Mouse (Mus musculus): ENCODE results near the gene Cacybp.

Gene Cacybp

DNA sequence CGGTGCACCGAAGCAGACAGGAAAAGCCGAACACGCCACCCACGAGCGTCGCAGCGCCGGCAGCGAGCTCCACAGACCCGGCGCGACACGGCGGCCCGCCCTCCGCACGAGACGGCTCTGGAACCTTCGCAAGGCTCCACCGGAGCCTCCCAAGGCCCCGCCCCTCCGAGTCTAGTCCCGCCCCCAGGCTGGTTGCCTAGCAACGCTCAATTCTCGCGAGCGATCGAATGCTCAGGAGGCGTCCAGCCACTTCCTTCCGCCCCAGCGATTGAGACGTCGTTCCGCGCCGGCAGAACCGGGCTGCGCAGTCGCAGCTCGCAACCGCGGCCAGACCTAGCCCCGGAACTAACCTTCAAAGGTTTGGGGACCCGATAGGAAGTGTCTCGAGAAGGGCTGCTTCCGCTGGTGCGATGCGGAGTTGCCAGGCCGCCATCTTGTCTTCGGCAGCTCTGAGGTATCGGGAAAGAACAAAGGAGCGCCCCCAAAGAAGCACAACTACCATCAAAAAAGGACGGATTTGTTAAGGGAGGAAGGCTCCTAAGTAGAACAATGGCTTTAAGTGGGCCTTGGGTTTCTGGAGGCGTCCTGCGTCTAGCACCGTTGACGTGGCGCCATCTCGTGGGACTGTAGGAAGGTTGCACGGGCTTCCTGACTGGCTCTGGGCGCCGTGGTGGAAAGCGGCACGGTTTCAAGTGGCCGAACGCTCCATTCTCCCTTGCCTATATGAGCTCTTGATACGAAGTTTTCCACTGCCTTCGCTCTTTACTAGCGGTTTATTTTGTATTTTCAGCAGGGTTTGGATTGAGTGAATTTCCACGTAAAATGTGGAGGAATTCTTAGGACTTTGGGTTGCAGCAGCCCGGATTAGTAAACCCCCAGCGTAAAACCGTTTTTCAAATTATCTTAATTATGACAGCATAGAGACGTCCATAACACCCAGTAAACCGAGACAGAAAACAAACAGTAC, at the start of gene Cacybp:
TSS of gene Cacybp (minus strand) at position 173 of the 967 bp plus-strand sequence.
- DNase-seq (ENCODE audit: low read depth in 1 of 2, low spot score in 2 of 2), result peak; percentile 99 to 100

DNA sequence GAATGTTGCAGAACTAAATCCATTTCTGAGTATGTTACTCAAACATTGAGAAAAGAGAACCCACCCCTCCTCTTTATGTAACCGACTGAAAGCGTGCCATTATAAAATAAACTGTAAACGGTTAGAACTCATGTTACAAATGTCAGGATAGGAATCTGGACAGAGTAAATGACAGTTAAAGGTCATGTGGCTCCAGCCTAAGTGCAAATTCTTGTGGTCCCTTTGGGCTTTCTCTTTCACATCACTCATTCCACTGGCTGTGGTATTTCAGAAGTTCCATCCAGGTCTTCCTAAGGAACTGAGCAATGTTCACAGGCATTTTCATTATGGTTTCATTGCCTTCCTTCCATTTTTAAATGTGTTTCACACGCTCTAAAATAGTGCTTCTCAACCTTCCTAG, 49.7 kb upstream of the Cacybp start:
- no peak for DNase-seq (ENCODE audit: low read depth in 1 of 2, low spot score in 2 of 2)

DNA sequence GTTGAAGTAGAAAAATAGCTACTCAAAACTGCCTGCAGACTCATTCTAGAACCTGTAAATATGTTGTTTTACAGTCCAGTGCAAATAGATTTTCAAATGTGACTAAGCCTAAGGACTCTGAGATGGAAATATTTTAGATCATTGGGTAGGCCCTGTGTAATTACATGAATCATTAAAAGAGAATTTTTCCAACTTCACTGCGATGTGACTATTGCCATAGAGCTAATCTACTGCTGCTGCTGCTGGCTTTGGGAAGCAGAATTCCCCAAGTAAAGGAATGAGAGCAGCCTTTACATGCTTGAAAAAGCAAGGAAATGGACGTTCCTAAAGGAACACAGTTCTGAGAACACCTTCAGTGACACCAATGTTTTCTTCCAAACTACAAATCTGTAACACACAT, 49.2 kb upstream of the Cacybp start:
- no peak for DNase-seq (ENCODE audit: low read depth in 1 of 2, low spot score in 2 of 2)

GRCm38 (mm10) chr1:160260605-160261004, 47.9 kb upstream of the Cacybp start:
- DNase-seq (ENCODE audit: low read depth in 1 of 2, low spot score in 2 of 2), result no peak

DNA sequence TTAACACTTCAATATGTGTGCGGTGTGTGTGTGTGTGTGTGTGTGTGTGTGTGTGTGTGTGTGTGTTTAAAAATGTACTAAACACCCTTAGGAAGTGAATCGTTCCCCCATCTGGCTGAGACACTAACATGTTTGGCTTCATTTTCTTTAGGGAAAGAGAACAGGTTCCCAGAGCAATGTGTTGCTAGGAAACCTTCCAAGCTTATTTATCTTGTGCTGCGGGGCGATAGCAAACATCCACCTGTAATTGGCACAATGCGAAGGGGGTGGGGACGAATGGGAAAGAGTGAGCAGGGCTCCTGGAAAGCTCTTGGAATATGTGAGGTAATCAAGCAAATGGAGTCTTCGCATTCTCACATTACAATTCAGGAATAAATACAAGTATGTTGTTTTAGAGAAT, 47.2 kb upstream of the Cacybp start:
- no peak for DNase-seq (ENCODE audit: low read depth in 1 of 2, low spot score in 2 of 2)

DNA sequence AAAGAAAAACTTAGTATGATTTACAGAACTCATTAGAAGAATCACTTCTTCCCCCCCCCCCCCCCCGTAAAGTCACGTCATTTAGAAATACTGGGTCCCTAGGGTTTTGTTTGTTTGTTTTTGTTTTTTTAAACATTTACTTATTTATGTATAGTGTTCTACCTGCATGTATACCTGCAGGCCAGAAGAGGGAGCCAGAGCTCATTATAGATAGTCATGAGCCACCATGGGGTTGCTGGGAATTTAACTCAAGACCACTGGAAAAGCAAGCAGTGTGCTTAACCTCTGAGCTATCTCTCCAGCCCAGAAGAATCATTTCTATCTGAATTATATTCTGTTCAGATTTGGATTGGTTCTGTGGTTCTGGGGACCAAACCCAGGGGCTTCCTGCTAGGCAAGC, 40.4 kb upstream of the Cacybp start:
- DNase-seq (ENCODE audit: low read depth in 1 of 2, low spot score in 2 of 2), result no peak

- peak in 1 of 2 experiments; percentile 22 for DNase-seq (ENCODE audit: low read depth in 1 of 2, low spot score in 2 of 2)
Observed at GRCm38 (mm10) chr1:160251388-160252007, 38.8 kb upstream of the Cacybp start.

DNA sequence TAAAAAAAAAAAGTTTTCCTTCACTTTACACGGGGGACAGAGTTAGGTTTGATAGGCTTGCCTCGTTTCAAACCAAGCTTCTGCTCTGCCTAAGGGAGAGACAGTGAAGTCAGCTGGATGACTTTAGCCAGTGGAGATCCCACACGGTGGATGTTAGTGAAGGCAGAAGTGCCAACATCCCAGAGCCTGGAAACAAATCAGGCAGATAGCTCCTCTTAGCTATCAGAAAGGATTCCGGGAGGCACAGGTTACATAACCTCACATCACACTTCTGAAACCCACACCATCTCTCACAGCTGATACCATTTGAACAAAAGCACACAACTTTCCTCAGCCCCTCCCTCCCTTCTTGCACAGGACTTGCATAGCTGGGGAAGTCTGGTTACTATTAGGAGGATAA, 38.1 kb upstream of the Cacybp start:
- no peak for DNase-seq (ENCODE audit: low read depth in 1 of 2, low spot score in 2 of 2)

GRCm38 (mm10) chr1:160249786-160250185, 37.1 kb upstream of the Cacybp start:
- DNase-seq (ENCODE audit: low read depth in 1 of 2, low spot score in 2 of 2), result no peak

GRCm38 (mm10) chr1:160247473-160247872, 34.8 kb upstream of the Cacybp start:
- no peak for DNase-seq (ENCODE audit: low read depth in 1 of 2, low spot score in 2 of 2)

DNA sequence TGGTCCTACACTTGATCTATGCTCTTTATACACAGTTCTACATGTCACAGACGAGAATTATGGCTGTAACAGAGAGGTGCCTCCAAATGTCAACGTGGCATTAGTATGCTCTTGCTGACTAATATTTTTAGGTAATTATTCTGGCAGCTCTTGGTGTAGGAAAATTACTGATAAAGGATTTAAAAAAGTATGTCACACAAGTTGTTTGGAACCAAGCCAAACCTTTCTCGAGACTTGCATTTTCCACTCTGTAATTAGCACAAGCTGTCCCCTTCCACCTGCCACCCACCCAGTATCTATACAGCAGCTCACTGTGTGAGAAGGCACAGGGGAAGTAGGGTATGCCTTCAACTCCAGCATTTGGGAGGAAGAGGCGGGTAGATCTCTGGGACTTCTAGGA, 34.2 kb upstream of the Cacybp start:
- no peak for DNase-seq (ENCODE audit: low read depth in 1 of 2, low spot score in 2 of 2)

DNA sequence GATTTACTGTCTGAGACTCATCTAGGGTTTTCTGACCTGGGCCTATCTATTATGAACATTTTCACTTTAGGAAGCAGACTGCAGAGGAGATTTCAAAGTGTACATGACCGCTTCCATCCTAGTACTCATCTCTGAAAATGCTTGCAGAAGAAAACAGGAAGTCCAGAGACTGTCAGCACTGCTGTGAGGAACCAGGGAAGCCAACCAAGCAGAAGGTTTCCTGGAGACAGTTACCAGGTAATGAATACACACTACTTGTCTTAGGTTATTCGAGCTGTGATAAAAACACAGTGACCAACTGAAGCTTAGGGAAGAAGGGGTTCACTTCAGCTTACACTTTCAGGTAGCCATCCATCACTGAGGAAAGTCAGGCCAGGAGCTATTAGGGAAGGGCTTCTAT, 33.3 kb upstream of the Cacybp start:
- no peak for DNase-seq (ENCODE audit: low read depth in 1 of 2, low spot score in 2 of 2)

DNA sequence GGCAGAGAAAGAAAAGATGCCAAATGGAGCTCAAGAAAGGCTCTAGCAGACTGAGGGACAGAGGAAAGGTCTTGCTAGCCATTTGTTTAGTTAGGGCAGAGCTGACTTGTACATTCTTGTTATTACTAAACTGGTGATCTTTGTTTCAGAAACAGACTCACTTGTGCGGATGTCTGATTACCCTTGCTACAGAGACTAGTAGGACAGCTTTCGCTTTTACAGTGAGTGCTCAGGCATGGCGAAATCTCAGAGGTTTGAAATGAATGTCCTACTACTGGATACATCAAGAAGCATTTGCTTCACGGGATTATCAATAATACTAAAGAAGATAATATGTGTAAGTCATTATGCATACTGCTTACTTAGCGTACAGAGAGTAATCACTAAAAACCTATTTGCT, 32.0 kb upstream of the Cacybp start:
- no peak for DNase-seq (ENCODE audit: low read depth in 1 of 2, low spot score in 2 of 2)

- no peak for DNase-seq (ENCODE audit: low read depth in 1 of 2, low spot score in 2 of 2)
Observed at GRCm38 (mm10) chr1:160240091-160240490, 27.4 kb upstream of the Cacybp start.

DNA sequence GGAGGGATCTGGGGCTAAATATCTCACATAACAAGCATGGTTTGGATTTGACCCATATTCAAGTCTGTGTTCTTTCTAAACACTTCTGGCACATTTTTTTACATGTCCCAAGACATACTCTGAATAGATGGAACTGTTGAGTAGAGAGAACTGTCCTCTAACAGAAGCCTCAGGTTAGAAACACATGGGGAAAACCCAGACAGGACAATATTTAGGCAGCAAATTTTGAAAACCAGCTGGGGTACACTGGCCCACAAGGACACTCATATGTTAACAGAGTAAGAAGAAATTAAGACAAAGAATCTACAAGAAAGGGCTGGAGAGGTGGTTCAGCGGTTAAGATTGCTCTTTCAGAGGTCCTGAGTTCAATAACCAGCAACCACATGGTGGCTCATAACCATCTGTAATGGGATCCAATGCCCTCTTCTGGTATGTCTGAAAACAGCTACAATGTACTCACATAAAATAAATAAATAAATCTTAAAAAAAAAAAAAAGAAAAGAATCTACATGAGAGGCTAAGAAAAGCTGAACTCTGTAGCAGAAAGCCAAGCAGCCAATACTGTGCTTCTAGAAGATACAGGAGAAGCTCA, 26.3 kb upstream of the Cacybp start:
- DNase-seq (ENCODE audit: low read depth in 1 of 2, low spot score in 2 of 2), result no peak

GRCm38 (mm10) chr1:160237981-160238380, 25.3 kb upstream of the Cacybp start:
- DNase-seq (ENCODE audit: low read depth in 1 of 2, low spot score in 2 of 2), result no peak

DNA sequence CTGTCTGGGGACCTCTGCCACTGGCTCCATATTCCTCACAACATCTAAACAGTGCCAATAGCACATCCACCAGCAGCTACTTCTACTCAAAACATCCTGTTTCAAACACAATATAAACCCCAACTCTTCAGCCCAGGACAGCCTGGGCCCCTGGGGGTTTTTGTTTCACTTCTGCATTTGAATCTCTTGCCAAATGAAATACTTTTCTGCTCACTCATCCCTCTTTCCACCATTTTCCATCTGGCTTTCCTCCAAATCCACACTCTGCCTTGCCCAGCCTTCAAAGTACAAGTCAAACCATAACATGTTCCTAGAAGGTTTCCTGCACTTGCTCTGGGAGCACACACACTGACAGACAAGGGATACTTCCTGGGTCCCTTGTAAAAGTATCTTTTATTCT, 21.2 kb upstream of the Cacybp start:
- DNase-seq (ENCODE audit: low read depth in 1 of 2, low spot score in 2 of 2), result peak; percentile 39 to 44

GRCm38 (mm10) chr1:160232113-160232512, 19.4 kb upstream of the Cacybp start:
- DNase-seq (ENCODE audit: low read depth in 1 of 2, low spot score in 2 of 2), result no peak

DNA sequence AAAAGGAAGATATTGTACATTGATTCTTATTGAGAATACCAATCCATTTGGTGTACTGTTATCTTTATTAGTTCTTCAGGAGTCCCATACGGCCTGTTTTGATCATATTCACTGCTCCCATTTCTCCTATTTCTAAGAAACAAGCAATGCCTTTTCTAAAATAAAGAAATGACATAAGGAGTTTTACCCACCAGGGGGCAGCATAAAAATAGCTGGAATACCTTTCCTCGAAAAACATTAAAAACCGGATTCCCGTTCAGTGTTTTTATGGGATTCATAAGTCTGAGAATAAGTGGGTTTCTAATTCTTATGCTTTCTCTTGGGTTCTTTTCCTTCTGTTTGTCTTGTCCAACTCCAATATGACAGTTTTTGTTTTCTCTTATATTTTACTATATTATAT, 18.3 kb upstream of the Cacybp start:
- no peak for DNase-seq (ENCODE audit: low read depth in 1 of 2, low spot score in 2 of 2)

GRCm38 (mm10) chr1:160227850-160228249, 15.2 kb upstream of the Cacybp start:
- no peak for DNase-seq (ENCODE audit: low read depth in 1 of 2, low spot score in 2 of 2)

- no peak for DNase-seq (ENCODE audit: low read depth in 1 of 2, low spot score in 2 of 2)
Observed at GRCm38 (mm10) chr1:160227196-160227595, 14.5 kb upstream of the Cacybp start.

DNA sequence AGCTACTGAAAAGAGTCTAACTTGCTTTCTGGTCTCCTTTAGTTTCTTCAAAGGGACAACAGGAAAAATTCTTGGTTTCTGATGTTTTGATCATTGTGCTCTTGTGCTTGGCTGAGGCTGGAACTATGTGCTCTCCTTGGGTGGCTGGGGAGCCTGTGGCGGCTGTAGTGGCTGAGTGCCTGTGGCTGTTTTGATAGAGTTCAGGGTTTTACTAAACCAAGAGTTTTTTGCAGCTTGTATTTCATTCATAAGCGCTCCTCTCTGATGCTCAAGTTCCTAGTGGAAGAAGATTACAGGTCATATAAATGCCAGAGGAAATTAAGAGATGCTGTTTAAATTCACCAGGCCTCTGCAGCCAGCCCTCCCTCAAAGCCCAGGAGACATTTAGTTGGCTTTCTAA, 11.4 kb upstream of the Cacybp start:
- no peak for DNase-seq (ENCODE audit: low read depth in 1 of 2, low spot score in 2 of 2)

All from monocyte, adult 2 months (primary cell).